Mouse (Mus musculus): ENCODE data around the gene Nedd1.

Nedd1 gene

DNA sequence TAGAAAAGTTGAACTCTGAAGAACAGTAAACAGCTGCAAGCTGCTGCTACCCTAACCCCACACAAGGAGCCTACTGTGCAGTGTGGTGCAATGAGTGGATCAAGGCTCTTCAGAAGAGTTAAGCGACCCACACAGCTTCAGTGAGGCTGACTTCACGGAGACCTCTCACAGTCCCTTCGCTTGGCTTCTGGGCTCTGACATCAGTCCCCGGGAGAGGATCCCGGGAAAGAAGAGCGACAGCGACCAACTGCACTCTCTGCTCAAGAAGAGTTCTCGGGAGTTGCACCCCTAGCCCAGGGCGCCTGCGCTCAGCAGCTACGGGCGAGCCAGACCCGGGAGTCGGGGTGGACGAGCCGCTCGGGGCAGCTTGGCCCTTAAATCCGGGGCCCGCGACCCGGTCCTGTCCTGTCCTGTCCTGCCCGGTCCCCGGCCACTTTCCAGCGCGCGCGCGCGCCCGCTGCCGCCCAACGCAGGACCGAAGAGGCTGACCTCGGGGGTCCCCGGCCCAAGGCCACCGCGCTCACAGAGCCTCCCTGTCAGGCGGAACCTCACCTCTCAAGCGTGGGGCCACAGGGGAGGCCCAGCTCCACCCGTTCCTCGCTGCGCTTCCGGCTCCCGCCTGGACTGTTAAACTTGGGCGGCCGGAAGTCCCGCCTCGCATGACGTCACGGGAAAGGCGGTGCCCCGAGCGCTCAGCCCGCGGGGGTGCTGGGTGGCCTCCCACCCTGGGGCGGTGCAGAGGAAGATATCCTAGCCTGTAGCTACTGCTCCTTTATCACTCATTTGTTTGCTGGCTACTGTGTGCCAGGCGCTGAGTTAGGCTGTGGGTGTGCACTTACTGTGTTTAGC lies at the start of gene Nedd1:
Gene Nedd1 (minus strand): TSS at position 650 of the 849 bp plus-strand sequence.
- DNase-seq: peak; percentile 92 to 96

DNA sequence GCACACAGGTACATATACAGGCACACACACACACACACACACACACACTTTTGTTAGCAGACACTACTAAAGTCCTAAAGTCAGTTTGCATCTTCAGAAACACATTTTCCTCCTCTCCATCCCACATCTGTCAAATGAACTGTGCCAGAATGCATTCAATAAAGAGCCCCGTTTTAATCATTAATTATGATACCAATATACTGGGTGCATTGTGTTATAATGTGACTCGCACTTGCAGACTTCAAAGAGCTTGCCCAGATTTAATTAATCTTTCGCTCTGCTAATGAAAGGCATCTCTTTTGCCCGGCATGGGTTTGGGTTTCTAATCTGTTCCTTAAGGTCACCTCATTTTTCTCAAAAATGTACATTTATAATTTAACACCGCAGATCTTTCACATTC lies 32.1 kb upstream of the Nedd1 start:
- no peak for DNase-seq

DNA sequence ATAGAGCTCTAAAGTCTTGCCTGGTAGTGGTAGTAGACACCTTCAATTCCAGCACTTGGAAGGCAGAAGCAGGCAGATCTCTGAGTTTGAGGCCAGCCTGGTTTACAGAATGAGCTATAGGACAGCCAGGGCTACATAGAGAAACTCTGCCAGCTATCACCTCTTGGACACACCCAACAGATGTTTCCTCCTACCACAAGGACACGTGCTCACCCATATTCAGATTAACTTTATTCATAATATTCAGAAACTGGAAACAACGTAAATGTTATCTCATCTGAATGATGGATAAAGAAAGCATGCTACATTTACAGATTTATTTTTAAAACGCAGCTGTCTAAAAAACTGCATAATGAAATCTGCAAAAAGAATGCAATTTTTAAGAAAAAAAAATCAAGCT lies 8.1 kb upstream of the Nedd1 start:
- no peak for DNase-seq

DNA sequence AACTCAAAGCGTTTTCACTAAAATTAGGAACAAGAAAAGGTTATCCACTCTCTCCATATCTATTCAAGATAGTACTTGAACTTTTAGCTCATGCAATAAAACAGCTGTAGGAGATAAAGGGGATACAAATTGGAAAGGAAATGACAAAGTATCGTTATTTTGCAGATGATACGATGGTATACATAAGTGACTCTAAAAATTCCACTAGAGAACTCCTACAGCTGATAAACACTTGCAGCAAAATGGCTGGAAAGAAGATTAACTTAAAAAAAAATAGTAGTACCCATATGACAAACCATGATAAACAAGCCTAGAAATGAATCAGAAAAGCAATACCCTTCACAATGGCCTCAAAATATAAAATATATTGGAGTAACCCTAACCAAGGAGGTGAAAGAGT lies 6.5 kb upstream of the Nedd1 start:
- DNase-seq: no peak

DNA sequence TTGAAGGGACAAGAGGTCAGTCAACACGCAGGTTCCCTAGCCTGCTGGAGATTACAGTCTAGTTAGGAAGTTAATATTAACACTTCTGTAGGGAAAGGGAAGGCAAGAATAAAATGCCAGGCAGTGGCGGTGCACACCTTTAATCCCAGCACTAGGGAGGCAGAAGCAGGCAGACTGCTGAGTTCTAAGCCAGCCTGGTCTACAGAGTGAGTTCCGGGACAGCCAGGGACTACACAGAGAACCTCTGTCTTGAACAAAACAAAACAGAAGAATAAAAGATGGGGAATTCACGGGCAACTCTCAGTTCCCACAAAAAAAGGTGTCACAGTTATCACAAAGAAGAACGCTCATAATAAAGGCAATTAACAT lies 384 bp upstream of the Nedd1 start:
- DNase-seq: no peak

DNA sequence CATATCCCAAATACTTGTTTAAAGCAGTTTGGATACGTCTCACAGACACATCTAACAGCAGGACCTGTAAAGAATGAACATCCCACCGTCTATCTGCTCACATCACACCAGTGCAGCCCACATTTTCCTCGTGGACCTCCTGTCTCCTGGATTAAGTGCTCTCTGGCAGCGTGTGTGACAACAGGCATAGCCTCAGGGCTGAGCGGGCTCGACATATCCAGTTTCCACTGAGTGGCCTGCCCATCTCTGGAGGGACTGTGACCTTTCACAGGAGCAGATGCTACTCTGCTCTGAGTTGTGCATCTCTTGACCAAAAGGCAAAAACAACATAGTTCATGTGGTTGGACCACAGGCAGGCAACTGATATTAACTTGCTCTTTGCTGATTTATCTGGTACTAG lies 23.2 kb downstream of the Nedd1 start:
- no peak for DNase-seq

DNA sequence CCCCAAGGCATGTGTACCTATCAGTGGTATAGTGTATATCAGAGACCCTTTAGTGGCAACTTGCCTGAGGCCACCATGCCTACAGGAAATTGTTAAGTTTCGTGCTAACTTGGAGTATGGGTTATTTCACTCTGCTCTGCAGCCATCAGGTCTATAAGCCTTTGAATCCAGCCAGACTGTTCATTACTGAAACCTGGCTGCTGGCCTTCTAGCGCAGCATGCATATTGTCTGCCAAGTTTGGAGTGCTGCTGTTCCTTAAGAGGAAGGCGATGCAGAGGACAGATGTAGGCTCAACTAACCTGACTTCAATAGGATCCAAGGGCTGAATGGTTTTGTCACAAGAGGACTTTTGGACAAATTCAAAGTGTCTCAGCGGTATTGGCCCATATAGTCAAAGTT lies 47.2 kb downstream of the Nedd1 start:
- DNase-seq: no peak

DNA sequence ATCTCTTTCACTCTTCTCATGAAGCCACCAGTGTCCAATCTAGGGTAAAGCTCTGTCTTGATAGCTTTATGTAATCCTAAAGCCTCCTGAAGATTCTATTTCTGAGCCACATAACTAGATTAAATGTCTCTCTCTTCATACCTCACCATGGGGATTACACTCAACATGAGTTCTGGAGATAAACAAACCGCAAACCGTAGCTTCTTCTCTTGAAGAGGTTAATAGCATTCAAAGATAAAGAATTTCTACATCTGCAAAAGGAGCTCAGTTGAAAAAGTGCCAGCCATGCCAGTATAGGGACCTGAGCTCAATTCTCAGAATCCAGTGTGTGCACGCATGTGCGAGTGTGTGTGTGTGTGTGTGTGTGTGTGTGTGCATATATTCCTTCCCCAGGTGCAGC lies 50.3 kb downstream of the Nedd1 start:
- no peak for DNase-seq

DNA sequence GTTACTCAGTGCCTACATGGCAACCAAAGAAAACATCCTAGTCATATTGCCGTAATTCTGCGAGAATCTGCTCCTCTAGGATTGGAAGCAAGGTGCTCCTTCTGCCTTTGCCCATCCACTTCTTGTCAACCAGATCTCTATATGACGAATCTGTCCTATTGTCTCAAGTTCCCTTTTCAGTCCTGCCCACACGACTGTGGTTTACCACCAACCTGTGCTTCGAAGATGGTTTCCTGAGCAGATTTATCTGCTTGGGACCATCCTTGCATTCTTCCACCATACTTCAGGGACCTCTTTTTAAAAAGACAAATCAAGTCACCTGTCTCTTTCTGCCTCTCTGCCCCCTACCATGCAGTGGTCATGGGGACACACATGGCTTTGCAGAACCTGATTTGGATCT lies 56.9 kb downstream of the Nedd1 start:
- DNase-seq: no peak

DNA sequence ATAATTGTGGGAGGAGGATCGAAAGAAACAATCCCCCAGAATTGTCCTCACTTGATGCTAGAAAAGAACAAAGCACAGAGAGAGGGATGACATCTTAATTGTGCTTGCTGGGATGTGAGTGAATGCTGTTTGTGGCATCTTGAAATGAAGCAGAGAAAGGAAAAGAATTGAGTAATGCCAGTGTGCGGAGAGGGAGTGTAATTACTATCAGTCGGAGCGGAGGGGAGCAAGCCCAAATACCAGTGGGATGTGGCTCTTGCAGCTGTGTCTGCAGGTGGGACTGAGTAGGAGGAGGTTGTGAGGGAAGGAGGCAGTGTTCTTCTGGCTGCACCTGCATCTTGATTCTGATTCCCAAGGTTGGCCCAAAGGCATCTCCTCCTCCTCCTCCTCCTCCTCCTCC lies 69.0 kb downstream of the Nedd1 start:
- no peak for DNase-seq

DNA sequence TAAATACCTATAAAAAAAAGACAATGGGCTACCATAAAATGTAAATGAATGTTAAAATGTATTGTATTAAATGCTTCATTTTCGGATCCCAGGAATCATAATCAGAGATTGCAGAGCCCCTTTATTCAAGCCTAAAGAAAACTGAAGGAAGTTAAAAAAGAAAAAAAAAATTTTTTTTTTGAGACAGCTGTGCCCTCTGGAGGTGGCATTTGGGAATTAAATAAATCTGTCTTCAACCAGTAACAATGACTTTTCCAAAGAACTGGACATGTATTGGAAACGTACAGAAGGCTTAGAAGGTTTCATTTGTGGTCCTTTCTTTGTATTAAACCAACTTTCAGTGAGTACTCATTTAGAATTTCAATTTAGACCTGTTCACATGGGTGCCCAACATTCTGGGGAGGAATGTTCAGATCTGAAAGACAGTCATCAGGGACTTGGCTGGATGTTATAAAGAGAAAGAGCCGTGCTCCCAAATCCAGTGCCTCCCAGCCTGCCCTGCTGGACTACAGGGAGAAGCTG lies 69.8 kb downstream of the Nedd1 start:
- DNase-seq: no peak

DNA sequence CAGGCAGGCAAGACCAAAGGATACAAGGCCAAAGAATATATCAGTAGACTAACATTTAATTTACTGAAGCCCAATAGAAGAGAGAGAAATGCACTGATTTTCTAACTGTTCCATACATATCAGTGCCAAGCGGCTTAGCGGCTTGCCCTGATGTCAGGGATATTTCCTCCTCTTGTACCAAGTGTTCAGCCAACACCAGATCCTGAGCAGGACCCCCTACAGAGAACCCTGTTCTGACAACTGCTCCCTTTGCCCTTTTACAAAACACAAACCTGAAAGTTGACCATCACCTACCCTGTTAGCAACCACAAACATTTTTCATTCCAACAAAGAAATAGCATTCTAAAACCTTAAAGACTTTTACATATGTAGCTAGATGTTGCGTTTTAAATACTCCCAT lies 71.0 kb downstream of the Nedd1 start:
- no peak for DNase-seq

DNA sequence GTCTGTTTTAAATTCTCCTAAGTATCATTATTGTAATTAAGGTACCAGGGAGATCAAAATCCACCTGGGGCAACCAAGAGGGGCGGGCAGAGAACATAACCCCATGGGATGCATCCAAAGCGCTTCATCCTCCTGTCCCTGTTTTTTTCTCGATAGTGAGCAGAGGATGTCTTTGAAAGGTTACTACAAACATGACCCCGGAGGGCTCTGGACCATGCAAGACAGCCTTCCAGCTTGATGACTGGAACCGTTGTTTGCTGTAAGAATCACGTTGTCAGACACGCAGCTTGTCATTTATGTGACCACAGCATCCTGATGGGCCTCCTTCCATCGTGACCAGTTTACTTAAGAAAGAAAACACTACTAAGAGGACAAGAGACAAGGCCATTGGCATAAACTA lies 73.1 kb downstream of the Nedd1 start:
- DNase-seq: no peak

DNA sequence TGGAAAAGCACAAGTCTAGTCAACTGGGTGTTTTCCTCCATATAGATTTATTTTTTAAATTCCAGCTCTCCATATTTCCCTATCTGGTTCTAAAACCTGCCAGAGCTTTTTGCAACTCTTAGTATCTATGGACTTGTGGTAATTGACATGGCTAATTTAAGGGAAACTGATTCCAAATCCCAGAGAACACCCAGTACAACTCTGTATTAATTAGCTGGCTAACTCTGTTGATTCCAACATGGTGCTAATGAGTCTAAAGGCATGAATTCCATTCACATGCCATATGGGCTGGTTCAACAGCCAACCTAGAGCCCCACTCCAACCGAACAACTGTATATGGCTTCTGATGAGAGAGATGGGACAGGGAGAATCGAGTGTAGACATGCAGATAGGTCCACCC lies 74.5 kb downstream of the Nedd1 start:
- DNase-seq: no peak

DNA sequence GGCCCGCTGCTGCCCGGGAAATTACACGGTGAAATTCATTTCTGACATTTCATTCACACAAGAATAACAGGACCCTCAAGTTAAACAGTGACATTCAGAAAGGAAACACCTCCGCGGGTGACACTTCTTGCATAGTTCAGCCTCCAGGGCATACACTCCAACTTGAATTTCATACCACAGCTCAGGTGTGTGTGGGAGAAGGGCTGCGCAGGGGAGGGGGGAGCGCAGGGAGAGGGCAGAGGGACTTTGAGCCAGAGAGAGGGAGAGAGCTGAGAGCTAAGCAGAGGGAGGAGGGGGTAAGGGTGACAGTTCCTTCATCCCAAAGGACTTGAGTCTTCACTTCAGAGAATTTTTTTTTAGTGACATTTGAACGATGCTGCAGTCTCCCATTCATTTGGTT lies 78.2 kb downstream of the Nedd1 start:
- DNase-seq: no peak

DNA sequence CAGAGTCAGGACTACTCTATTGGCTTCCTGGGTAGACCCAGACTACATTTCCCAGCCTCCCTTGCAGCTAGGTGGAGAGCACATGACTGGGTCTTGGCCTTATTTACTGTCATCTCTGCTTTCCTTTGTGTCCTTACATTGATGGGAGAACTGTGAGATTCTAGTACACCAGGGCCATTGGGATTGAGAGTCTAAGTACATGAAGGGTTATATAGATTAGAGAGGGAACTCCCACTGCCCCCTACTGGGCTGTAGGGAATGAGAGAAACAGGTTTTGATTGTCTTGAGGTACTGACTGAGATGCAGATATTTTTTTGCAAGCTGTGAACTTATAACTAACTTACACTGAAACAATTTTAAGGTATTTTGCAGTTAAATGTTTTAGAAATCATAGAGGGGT lies 81.2 kb downstream of the Nedd1 start:
- no peak for DNase-seq
